Mouse (Mus musculus): ENCODE measurements around the gene 1700020D05Rik. TPM values are rescaled to one million over a fixed set of nuclear protein-coding genes. Genes with fewer than 3 reads are reported as not detected.
A peak's percentile ranks its signal among the peaks of the same experiment; 100 is the strongest.
"Not testable (repeated sequence)": the region's sequence is repeated elsewhere in the genome, so short reads cannot be mapped to it uniquely, and the experiment has no call there.

Gene 1700020D05Rik
- polyA plus RNA-seq, 1 experiment from 2014 or later: 0.34 TPM

DNA sequence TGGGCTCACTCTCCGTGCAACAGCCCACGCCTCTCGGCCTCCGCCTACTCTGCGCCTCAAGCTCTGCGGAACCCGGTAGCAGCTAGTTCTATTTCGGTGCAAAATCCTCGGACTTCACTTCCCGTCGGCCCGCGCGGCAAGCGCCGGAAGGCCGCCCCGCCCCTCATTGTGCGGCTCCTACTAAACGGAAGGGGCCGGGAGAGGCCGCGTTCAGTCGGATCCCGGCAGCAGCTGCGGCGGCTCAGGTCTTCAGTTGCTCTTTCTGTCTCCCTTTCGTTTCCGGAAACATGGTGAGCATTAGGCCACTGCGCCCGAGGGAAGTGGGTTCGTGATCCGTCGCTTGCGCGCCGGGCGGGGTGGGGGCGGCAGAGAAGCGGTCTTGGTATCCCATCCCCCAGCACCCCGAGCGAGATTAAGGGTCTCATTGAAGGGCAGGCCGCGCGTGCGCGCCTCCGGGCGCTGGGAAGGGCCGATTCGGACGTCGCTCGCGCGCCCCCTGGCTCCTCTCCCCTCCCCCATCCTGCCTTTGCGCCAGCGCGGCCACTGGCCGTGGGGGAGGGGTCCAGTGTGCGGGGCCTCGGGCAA lies 13.2 kb downstream of the 1700020D05Rik start, which contains the start of gene Cfl1:
Cfl1 (plus strand) TSS at position 143 of the 585 bp plus-strand sequence.
- peak; percentile 96 for DNase-seq (ENCODE audit: low spot score)
- Histone ChIP-seq H3K4me3 (ENCODE audit: low read depth, low read length) (peak within 1 kb of the TSS; percentile 99), H3K4me2 (replicated peaks; ENCODE audit: low read depth, low read length) (peak within 1 kb of the TSS; percentile 85), H3K36me3 (ENCODE audit: control insufficient read depth, insufficient read depth, low read length) (peaks cover 10% of the 10 kb centered on the region; the same call in 1 of the 2 replicates), H3K9me3 (ENCODE audit: control insufficient read depth, low read length) (no peaks in the 10 kb centered on the region), H3K27me3 (ENCODE audit: control insufficient read depth, insufficient read depth, low read length) (no peaks in the 10 kb centered on the region), H3K4me1 (replicated peaks; ENCODE audit: control insufficient read depth, insufficient read depth, low read length) (peaks cover 8% of the 10 kb centered on the region), H3K9ac (ENCODE audit: low read depth, low read length) (peak within 1 kb of the TSS; percentile 97), H3K27ac (ENCODE audit: low read depth, low read length) (peak within 1 kb of the TSS; percentile 98)
- under 1% methylated on average over 61 of the region's 62 CpGs for WGBS
- ATAC-seq (ENCODE audit: low FRiP score): peak; percentile 67

DNA sequence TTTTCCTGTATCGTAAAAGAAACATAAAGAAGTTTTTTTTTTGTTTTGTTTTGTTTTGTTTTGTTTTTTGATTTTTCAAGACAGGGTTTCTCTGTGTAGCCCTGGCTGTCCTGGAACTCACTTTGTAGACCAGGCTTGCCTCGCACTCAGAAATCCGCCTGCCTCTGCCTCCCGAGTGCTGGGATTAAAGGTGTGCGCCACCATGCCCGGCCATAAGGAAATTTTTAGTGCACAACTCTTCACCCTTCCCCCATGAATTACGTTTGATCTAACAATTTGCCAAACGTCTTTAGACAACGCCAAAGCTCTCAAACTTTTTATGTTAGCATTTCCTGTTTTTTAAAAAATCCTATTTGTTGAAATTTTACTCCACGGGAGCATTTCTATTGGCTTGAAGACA lies 13.9 kb downstream of the 1700020D05Rik start:
- H3K27ac ChIP-seq (ENCODE audit: low read depth, low read length): peak overlapping the region; percentile 98
- 54% methylated on average over 10 of the region's 10 CpGs for WGBS
- DNase-seq (ENCODE audit: low spot score); H3K4me1 ChIP-seq (replicated peaks; ENCODE audit: control insufficient read depth, insufficient read depth, low read length); H3K27me3 ChIP-seq (ENCODE audit: control insufficient read depth, insufficient read depth, low read length); H3K4me2 ChIP-seq (replicated peaks; ENCODE audit: low read depth, low read length); ATAC-seq (ENCODE audit: low FRiP score); H3K9me3 ChIP-seq (ENCODE audit: control insufficient read depth, low read length); H3K9ac ChIP-seq (ENCODE audit: low read depth, low read length): not testable (repeated sequence)
- peaks cover 10% of the 10 kb centered on the region; the same call in 1 of the 2 replicates for H3K36me3 ChIP-seq (ENCODE audit: control insufficient read depth, insufficient read depth, low read length)
- H3K4me3 ChIP-seq (ENCODE audit: low read depth, low read length): peak overlapping the region; percentile 99

DNA sequence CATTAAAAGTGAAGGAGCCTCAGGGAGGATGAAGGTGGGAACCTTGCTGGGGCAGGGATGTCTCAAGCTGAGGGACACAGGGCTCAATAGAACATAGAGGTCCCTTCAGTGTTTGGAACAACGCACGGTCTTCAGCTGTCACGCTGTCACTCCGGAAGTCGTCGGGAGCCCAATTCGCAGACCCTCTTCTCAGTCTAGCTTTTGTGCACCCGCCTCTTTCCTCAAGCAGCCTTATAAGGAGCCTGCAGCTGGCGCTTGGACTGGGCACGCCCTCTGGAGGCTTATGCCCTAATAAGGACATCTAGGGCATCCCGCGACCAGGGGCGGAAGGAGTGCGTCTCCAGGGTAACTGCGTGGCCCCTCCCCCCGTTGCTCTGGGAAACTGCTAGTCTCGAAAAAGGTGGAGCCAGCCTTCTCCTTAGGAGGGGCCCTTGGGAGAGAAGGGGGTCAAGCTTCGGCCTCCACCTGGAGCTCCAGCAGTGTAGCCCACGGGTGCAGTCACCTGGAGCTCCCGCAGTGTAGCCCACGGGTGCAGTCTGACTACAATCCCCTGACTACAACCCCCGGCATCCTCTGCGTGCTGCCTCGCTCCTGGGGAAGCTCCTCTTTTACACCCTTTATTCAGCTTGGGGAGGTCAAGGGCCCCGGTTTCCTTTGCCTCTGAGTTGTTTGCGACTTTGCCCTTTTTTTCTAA lies 14.6 kb downstream of the 1700020D05Rik start:
- peak overlapping the region; percentile 98 for H3K27ac ChIP-seq (ENCODE audit: low read depth, low read length)
- DNase-seq (ENCODE audit: low spot score): peak; percentile 98
- H3K9ac ChIP-seq (ENCODE audit: low read depth, low read length): peak overlapping the region; percentile 51
- ATAC-seq (ENCODE audit: low FRiP score): peak; percentile 83
- peak overlapping the region; percentile 53 for H3K4me3 ChIP-seq (ENCODE audit: low read depth, low read length)
- H3K36me3 ChIP-seq (ENCODE audit: control insufficient read depth, insufficient read depth, low read length): peaks cover 10% of the 10 kb centered on the region; the same call in 1 of the 2 replicates
- peak overlapping the region; percentile 71 for H3K4me2 ChIP-seq (replicated peaks; ENCODE audit: low read depth, low read length)
- H3K27me3 ChIP-seq (ENCODE audit: control insufficient read depth, insufficient read depth, low read length): no peaks in the 10 kb centered on the region
- no peaks in the 10 kb centered on the region for H3K9me3 ChIP-seq (ENCODE audit: control insufficient read depth, low read length)
- H3K4me1 ChIP-seq (replicated peaks; ENCODE audit: control insufficient read depth, insufficient read depth, low read length): peaks cover 8% of the 10 kb centered on the region
- WGBS: under 1% methylated on average over 26 of the region's 26 CpGs

DNA sequence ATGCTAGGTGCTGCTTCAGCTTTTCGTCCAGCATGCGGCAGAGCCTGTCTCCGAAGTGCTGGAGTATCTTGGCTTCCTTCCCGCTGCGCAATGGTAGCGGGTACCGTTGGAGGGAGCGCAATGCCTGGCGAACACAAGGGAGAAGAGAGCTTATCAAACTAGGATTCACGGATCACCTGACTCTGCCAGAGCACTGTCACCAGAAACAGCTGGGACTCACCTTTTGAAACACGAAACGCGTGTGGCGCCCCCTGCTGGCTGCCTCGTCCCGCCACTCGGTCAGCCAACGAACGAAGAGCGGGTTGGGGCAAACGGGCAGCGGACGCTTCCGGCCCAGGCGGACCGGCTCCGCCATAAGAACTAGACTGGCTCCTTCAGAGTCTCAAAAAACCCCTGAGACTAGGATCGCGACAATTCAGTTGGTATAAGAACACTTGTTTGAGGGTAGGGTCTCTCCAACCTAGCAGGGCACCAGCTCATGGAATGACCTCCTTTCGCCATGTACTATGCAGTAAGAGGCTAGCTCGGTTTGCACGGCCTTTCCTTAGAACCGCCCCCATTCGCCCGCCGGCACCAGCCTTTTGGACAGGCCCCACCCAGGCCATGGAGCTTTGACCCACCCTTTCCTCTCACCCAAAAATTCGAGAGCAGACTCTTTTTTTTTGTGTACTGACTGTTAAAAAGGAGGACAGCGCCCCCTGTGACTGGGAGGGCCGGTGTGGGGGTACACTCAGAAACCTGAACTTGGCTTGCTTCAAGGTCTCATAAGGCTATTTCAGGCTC lies 15.6 kb downstream of the 1700020D05Rik start, which contains the start of gene Mus81:
Mus81 (minus strand) TSS at position 635 of the 783 bp plus-strand sequence.
- H3K4me2 ChIP-seq (replicated peaks; ENCODE audit: low read depth, low read length): peak within 1 kb of the TSS; percentile 71
- peaks cover 10% of the 10 kb centered on the region; the same call in 1 of the 2 replicates for H3K36me3 ChIP-seq (ENCODE audit: control insufficient read depth, insufficient read depth, low read length)
- H3K9me3 ChIP-seq (ENCODE audit: control insufficient read depth, low read length): no peaks in the 10 kb centered on the region
- H3K4me1 ChIP-seq (replicated peaks; ENCODE audit: control insufficient read depth, insufficient read depth, low read length): peaks cover 8% of the 10 kb centered on the region
- DNase-seq (ENCODE audit: low spot score) (peak; percentile 96), ATAC-seq (ENCODE audit: low FRiP score) (peak; percentile 56)
- peak within 1 kb of the TSS; percentile 98 for H3K27ac ChIP-seq (ENCODE audit: low read depth, low read length)
- peak within 1 kb of the TSS; percentile 53 for H3K4me3 ChIP-seq (ENCODE audit: low read depth, low read length)
- H3K27me3 ChIP-seq (ENCODE audit: control insufficient read depth, insufficient read depth, low read length): no peaks in the 10 kb centered on the region
- under 1% methylated on average over 39 of the region's 39 CpGs for WGBS
- peak within 1 kb of the TSS; percentile 61 for H3K9ac ChIP-seq (ENCODE audit: low read depth, low read length)

DNA sequence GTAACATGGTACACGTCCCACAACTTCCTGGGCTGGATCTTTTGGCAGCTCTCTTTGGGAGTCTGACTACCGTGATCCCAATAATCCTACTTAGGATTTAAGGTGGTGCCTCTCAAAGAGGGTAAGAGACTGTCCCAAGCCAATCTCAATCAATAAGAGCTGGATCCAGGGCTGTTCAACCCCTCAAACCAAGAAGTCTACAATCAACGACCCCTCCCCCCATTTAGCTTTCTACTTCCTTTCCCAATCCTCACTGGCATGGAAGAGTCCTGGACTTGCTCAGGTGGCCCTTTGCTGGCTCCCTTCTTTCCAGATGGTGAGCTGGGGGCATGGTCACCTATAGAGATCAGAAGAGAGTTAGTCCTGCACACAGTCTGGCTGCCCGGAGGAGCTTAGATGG lies 16.8 kb downstream of the 1700020D05Rik start:
- Histone ChIP-seq H3K9ac (ENCODE audit: low read depth, low read length) (no peak overlapping the region; the same call in 1 of the 2 replicates), H3K4me1 (replicated peaks; ENCODE audit: control insufficient read depth, insufficient read depth, low read length) (peaks cover 6% of the 10 kb centered on the region), H3K4me3 (ENCODE audit: low read depth, low read length) (no peak overlapping the region; the same call in 1 of the 2 replicates), H3K27ac (ENCODE audit: low read depth, low read length) (no peak overlapping the region), H3K9me3 (ENCODE audit: control insufficient read depth, low read length) (no peaks in the 10 kb centered on the region), H3K36me3 (ENCODE audit: control insufficient read depth, insufficient read depth, low read length) (0 out of 2 replicates have a peak, but pooled peaks cover 5% of the 10 kb centered on the region), H3K4me2 (replicated peaks; ENCODE audit: low read depth, low read length) (no peak overlapping the region), H3K27me3 (ENCODE audit: control insufficient read depth, insufficient read depth, low read length) (no peaks in the 10 kb centered on the region)
- DNase-seq (ENCODE audit: low spot score) (no peak), ATAC-seq (ENCODE audit: low FRiP score) (no peak)
- 92% methylated on average over 4 of the region's 4 CpGs for WGBS

DNA sequence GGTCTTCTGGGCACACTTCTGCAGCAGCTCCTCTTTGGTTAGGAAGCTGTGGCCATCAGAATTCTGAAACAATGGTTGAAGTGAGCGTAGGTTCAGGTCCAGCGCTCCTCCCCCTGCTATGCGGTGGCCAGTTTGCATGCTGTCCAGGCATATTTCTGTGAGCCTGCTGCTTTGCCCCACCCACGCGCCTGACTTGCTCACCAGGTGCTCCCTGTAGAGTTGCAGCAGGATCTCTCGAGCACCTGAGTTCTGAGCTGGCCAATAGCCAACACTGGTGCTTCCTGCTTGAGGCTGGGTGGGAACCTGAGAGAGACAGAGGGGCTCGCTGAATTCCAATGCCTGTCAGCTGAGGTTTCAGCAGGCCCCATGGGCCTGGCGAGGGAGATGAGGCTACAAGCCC lies 17.3 kb downstream of the 1700020D05Rik start:
- WGBS: 89% methylated on average over 8 of the region's 8 CpGs
- Histone ChIP-seq H3K4me2 (replicated peaks; ENCODE audit: low read depth, low read length) (no peak overlapping the region), H3K4me1 (replicated peaks; ENCODE audit: control insufficient read depth, insufficient read depth, low read length) (peaks cover 6% of the 10 kb centered on the region; the same call in 1 of the 2 replicates), H3K9me3 (ENCODE audit: control insufficient read depth, low read length) (no peaks in the 10 kb centered on the region), H3K27me3 (ENCODE audit: control insufficient read depth, insufficient read depth, low read length) (no peaks in the 10 kb centered on the region), H3K27ac (ENCODE audit: low read depth, low read length) (no peak overlapping the region), H3K36me3 (ENCODE audit: control insufficient read depth, insufficient read depth, low read length) (0 out of 2 replicates have a peak, but pooled peaks cover 5% of the 10 kb centered on the region), H3K9ac (ENCODE audit: low read depth, low read length) (no peak overlapping the region), H3K4me3 (ENCODE audit: low read depth, low read length) (no peak overlapping the region)
- no peak for ATAC-seq (ENCODE audit: low FRiP score)
- no peak for DNase-seq (ENCODE audit: low spot score)

DNA sequence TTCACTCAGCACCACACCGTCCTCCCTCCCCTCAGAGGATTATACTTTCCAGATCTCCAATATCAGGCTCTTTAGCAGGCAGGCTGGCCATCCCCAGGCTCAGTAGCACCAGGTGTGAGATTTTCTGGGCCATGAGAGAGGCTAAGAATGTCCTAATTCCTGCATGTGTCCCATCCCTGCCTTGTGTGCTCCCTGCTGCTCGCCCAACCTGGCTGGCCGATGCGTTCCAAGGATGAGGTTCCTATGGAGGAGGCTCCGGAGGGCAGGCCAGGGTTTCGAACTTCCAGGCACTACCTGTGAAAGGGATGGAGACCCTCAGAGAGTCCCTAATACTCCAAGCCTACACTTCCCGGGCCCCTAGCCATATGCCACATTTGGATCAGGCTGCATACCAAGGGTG lies 17.8 kb downstream of the 1700020D05Rik start:
- Histone ChIP-seq H3K27ac (ENCODE audit: low read depth, low read length) (no peak overlapping the region), H3K27me3 (ENCODE audit: control insufficient read depth, insufficient read depth, low read length) (no peaks in the 10 kb centered on the region), H3K4me3 (ENCODE audit: low read depth, low read length) (no peak overlapping the region), H3K9ac (ENCODE audit: low read depth, low read length) (no peak overlapping the region), H3K4me2 (replicated peaks; ENCODE audit: low read depth, low read length) (no peak overlapping the region), H3K9me3 (ENCODE audit: control insufficient read depth, low read length) (no peaks in the 10 kb centered on the region), H3K4me1 (replicated peaks; ENCODE audit: control insufficient read depth, insufficient read depth, low read length) (peaks cover 6% of the 10 kb centered on the region; the same call in 1 of the 2 replicates), H3K36me3 (ENCODE audit: control insufficient read depth, insufficient read depth, low read length) (0 out of 2 replicates have a peak, but pooled peaks cover 5% of the 10 kb centered on the region)
- ATAC-seq (ENCODE audit: low FRiP score) (no peak), DNase-seq (ENCODE audit: low spot score) (no peak)
- 92% methylated on average over 7 of the region's 7 CpGs for WGBS

DNA sequence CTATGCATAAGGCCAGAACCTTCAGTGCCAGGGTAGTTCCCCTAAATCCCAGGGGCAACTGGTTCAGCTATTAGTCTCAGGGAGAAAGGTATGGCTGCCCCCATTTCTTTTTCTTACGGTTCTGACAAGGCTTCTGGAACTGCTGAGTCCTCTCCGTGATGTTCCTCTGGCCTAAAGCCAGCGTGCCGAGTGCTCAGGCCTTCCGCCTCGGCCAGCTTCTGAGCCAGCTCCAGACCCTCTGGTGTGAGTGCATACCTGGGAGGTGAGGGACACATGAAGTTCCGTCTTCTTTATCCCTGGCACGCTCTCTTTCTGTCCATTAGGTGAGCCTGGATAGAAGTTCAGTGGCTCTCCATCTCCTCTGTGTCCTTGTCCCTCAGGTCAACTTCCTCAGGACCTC lies 18.2 kb downstream of the 1700020D05Rik start:
- H3K9me3 ChIP-seq (ENCODE audit: control insufficient read depth, low read length): no peaks in the 10 kb centered on the region
- 98% methylated on average over 8 of the region's 8 CpGs for WGBS
- no peak for ATAC-seq (ENCODE audit: low FRiP score)
- no peak for DNase-seq (ENCODE audit: low spot score)
- H3K4me2 ChIP-seq (replicated peaks; ENCODE audit: low read depth, low read length): no peak overlapping the region
- H3K27me3 ChIP-seq (ENCODE audit: control insufficient read depth, insufficient read depth, low read length): no peaks in the 10 kb centered on the region
- no peak overlapping the region for H3K4me3 ChIP-seq (ENCODE audit: low read depth, low read length)
- H3K27ac ChIP-seq (ENCODE audit: low read depth, low read length): no peak overlapping the region
- H3K36me3 ChIP-seq (ENCODE audit: control insufficient read depth, insufficient read depth, low read length): 0 out of 2 replicates have a peak, but pooled peaks cover 5% of the 10 kb centered on the region
- H3K9ac ChIP-seq (ENCODE audit: low read depth, low read length): no peak overlapping the region
- peaks cover 6% of the 10 kb centered on the region; the same call in 1 of the 2 replicates for H3K4me1 ChIP-seq (replicated peaks; ENCODE audit: control insufficient read depth, insufficient read depth, low read length)

Data from hindbrain, embryonic 11.5 days (tissue).